Mouse (Mus musculus): ENCODE results near the gene Uox. TPM values are rescaled to one million over a fixed set of nuclear protein-coding genes. Genes with fewer than 3 reads are reported as not detected.

The Uox gene
- total and polyA plus RNA-seq, 2 experiments = 512 to 1,668 TPM

DNA sequence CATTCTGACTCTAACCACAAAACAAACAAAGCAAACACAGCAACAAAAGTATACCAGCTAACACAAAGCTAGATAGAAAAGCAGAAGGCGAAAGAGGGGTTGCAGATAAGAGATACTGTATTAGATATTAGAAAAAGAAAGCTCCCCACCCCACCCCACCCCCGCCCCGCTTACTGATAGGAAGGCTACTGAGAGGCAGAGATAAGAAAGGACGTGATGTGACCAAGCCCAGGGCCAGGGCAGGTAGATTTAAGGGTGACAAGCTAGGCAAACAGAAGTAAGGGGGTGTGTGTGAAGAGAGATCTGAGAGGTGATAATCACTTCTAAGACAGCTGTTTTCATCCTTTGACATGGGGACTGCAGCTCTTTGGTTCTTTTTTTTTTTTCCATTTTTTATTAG, 48.1 kb downstream of the Uox start:
- H3K27me3 ChIP-seq (ENCODE audit: control insufficient read depth, insufficient read depth, low read length) = no peaks in the 10 kb centered on the region
- no peak overlapping the region for H3K9ac ChIP-seq (ENCODE audit: low read depth, low read length)
- H3K4me1 ChIP-seq (ENCODE audit: control insufficient read depth, insufficient read depth, low read length) = peaks cover 2% of the 10 kb centered on the region; the same call in 1 of the 2 replicates
- 62% methylated on average over 4 of the region's 4 CpGs for WGBS
- peak; percentile 58 for DNase-seq (ENCODE audit: extremely low read depth, low read depth, low spot score)
- TF ChIP-seq POLR2A (IDR thresholded peaks at IDR 0.05; ENCODE audit: extremely low read depth, insufficient read depth, low read length) (no peak), CTCF (IDR thresholded peaks at IDR 0.05; ENCODE audit: low read depth, low read length) (no peak)
- no peaks in the 10 kb centered on the region for H3K79me2 ChIP-seq (ENCODE audit: control insufficient read depth, insufficient read depth, low read length)
- no peak overlapping the region for H3K4me3 ChIP-seq (ENCODE audit: insufficient read depth, low read depth, low read length)
- peaks cover 71% of the 10 kb centered on the region for H3K36me3 ChIP-seq (ENCODE audit: control insufficient read depth, insufficient read depth, low read length)
- no peak overlapping the region for H3K27ac ChIP-seq (replicated peaks; ENCODE audit: insufficient read depth, low read depth, low read length)

DNA sequence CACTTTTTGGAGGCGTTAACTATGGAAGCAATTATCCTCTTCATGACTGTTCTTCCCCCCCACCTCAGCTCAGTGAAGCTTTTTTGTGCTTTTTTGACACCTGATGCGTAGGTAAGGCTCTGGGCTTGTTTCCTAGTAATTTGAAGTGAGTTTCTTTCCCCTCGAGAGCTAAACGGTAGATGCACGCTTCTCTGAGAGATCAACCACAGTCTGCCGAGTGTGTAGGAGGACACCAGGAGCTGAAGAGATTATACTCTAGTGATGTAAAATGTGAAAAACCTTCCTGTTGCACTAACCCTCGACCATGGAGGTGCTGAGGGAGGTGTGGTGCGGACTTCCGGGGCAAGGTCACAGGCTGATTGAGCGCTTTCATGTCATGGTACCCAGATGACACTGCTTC, 49.9 kb downstream of the Uox start:
- Histone ChIP-seq H3K9ac (ENCODE audit: low read depth, low read length) (no peak overlapping the region), H3K27me3 (ENCODE audit: control insufficient read depth, insufficient read depth, low read length) (no peaks in the 10 kb centered on the region), H3K36me3 (ENCODE audit: control insufficient read depth, insufficient read depth, low read length) (peaks cover 76% of the 10 kb centered on the region), H3K79me2 (ENCODE audit: control insufficient read depth, insufficient read depth, low read length) (no peaks in the 10 kb centered on the region), H3K4me1 (ENCODE audit: control insufficient read depth, insufficient read depth, low read length) (no peaks in the 10 kb centered on the region; the same call in 1 of the 2 replicates), H3K4me3 (ENCODE audit: insufficient read depth, low read depth, low read length) (no peak overlapping the region), H3K27ac (replicated peaks; ENCODE audit: insufficient read depth, low read depth, low read length) (peak overlapping the region; percentile 16; the same call in 1 of the 2 replicates)
- WGBS = 71% methylated on average over 10 of the region's 10 CpGs
- no peak for DNase-seq (ENCODE audit: extremely low read depth, low read depth, low spot score)
- no peak for TF ChIP-seq CTCF (IDR thresholded peaks at IDR 0.05; ENCODE audit: low read depth, low read length)
- TF ChIP-seq POLR2A (IDR thresholded peaks at IDR 0.05; ENCODE audit: extremely low read depth, insufficient read depth, low read length) = no peak

DNA sequence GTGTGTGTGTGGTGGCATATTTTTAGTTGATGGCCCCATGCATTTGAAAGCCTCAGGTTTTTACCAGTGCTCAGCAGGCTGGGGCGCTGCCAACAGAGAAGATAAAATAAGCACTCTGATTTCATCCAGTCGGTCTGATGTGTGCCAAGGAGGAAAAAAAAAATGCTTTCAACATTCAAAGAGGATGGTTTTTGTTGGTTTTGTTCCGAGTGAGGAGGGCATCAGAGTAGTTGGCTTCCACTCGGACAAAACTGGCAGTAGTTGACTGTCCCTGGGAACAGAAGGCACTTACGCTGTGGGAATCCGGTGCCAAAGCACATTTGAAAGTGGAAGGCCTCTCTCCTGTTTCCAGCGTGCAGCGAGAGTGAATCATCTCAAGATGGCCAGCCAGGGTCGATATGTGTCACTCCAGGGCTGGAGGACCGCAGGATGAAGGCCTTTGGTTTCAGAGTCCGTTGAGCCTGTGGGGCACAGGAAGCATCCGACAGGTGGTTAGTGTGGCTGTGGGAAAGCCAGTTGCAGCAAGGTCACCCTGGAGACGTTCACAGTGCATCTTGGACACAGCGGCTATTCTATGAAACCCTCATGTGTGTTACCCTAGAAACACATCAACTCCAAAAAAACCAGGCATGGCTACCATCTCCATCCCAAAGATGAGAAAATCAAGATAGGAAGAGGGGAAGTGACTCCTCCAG, 50.5 kb downstream of the Uox start:
- peak; percentile 64 for DNase-seq (ENCODE audit: extremely low read depth, low read depth, low spot score)
- Histone ChIP-seq H3K4me3 (ENCODE audit: insufficient read depth, low read depth, low read length) (no peak overlapping the region), H3K79me2 (ENCODE audit: control insufficient read depth, insufficient read depth, low read length) (no peaks in the 10 kb centered on the region), H3K27ac (replicated peaks; ENCODE audit: insufficient read depth, low read depth, low read length) (no peak overlapping the region), H3K9ac (ENCODE audit: low read depth, low read length) (no peak overlapping the region), H3K27me3 (ENCODE audit: control insufficient read depth, insufficient read depth, low read length) (no peaks in the 10 kb centered on the region), H3K4me1 (ENCODE audit: control insufficient read depth, insufficient read depth, low read length) (no peaks in the 10 kb centered on the region; the same call in 1 of the 2 replicates), H3K36me3 (ENCODE audit: control insufficient read depth, insufficient read depth, low read length) (peaks cover 79% of the 10 kb centered on the region)
- 41% methylated on average over 14 of the region's 14 CpGs for WGBS
- TF ChIP-seq CTCF (IDR thresholded peaks at IDR 0.05; ENCODE audit: low read depth, low read length) (no peak), POLR2A (IDR thresholded peaks at IDR 0.05; ENCODE audit: extremely low read depth, insufficient read depth, low read length) (no peak)

GRCm38 (mm10) chr3:146621966-146622365, 51.7 kb downstream of the Uox start:
- Histone ChIP-seq H3K4me3 (ENCODE audit: insufficient read depth, low read depth, low read length) (no peak overlapping the region), H3K9ac (ENCODE audit: low read depth, low read length) (no peak overlapping the region), H3K36me3 (ENCODE audit: control insufficient read depth, insufficient read depth, low read length) (peaks cover 85% of the 10 kb centered on the region), H3K27me3 (ENCODE audit: control insufficient read depth, insufficient read depth, low read length) (no peaks in the 10 kb centered on the region), H3K27ac (replicated peaks; ENCODE audit: insufficient read depth, low read depth, low read length) (no peak overlapping the region), H3K4me1 (ENCODE audit: control insufficient read depth, insufficient read depth, low read length) (no peaks in the 10 kb centered on the region; the same call in 1 of the 2 replicates), H3K79me2 (ENCODE audit: control insufficient read depth, insufficient read depth, low read length) (no peaks in the 10 kb centered on the region)
- TF ChIP-seq CTCF (IDR thresholded peaks at IDR 0.05; ENCODE audit: low read depth, low read length) = no peak
- TF ChIP-seq POLR2A (IDR thresholded peaks at IDR 0.05; ENCODE audit: extremely low read depth, insufficient read depth, low read length) = no peak
- WGBS = 87% methylated on average over 11 of the region's 11 CpGs
- DNase-seq (ENCODE audit: extremely low read depth, low read depth, low spot score) = peak; percentile 37

- H3K4me3 ChIP-seq (ENCODE audit: insufficient read depth, low read depth, low read length) = no peak overlapping the region
- H3K4me1 ChIP-seq (ENCODE audit: control insufficient read depth, insufficient read depth, low read length) = no peaks in the 10 kb centered on the region
- peak; percentile 17 for DNase-seq (ENCODE audit: extremely low read depth, low read depth, low spot score)
- H3K27ac ChIP-seq (replicated peaks; ENCODE audit: insufficient read depth, low read depth, low read length) = no peak overlapping the region
- H3K9ac ChIP-seq (ENCODE audit: low read depth, low read length) = no peak overlapping the region
- H3K27me3 ChIP-seq (ENCODE audit: control insufficient read depth, insufficient read depth, low read length) = no peaks in the 10 kb centered on the region
- no peaks in the 10 kb centered on the region for H3K79me2 ChIP-seq (ENCODE audit: control insufficient read depth, insufficient read depth, low read length)
- peaks cover 80% of the 10 kb centered on the region for H3K36me3 ChIP-seq (ENCODE audit: control insufficient read depth, insufficient read depth, low read length)
- 89% methylated on average over 4 of the region's 4 CpGs for WGBS
- TF ChIP-seq CTCF (IDR thresholded peaks at IDR 0.05; ENCODE audit: low read depth, low read length) (no peak), POLR2A (IDR thresholded peaks at IDR 0.05; ENCODE audit: extremely low read depth, insufficient read depth, low read length) (no peak)
Measured at GRCm38 (mm10) chr3:146625766-146626165, 55.5 kb downstream of the Uox start.
